Mouse (Mus musculus) lung, embryonic 16.5 days (tissue): ENCODE measurements around the gene Proser2. TPM values are rescaled to one million over a fixed set of nuclear protein-coding genes. Genes with fewer than 3 reads are reported as not detected.

Experiments
- ATAC-seq: fragments of 200-750 bp; cut with Nextera tagmentation; 2 replicates; pipeline ENCODE4 v1.8.0; 2017; ENCODE audit warnings: low read depth, mild to moderate bottlenecking, moderate library complexity
- H3K27ac ChIP-seq: fragments of 300-500 bp; sonication (generic); 2 replicates; pipeline ENCODE4 v1.5.1; 2014; ENCODE audit warnings: mild to moderate bottlenecking, control low read depth, low read length
- H3K27me3 ChIP-seq: fragments of 300-500 bp; sonication (generic); 2 replicates; pipeline ENCODE4 v1.6.1; 2014; ENCODE audit warnings: low read depth, low read length, mixed read lengths; ENCODE audit not compliant: control insufficient read depth, insufficient read depth
- H3K36me3 ChIP-seq: fragments of 300-500 bp; sonication (generic); 2 replicates; pipeline ENCODE4 v1.6.1; 2014; ENCODE audit warnings: low read length; ENCODE audit not compliant: control insufficient read depth, insufficient read depth
- H3K4me1 ChIP-seq: fragments of 300-500 bp; sonication (generic); replicated peaks from 2 replicates; pipeline ENCODE4 v1.6.1; 2014; ENCODE audit warnings: low read length, mixed read lengths; ENCODE audit not compliant: control insufficient read depth, insufficient read depth
- H3K4me2 ChIP-seq: fragments of 300-500 bp; sonication (generic); 2 replicates; pipeline ENCODE4 v1.6.1; 2014; ENCODE audit warnings: low read depth, low read length, control low read depth
- H3K4me3 ChIP-seq: fragments of 300-500 bp; sonication (generic); 2 replicates; pipeline ENCODE4 v1.5.1; 2014; ENCODE audit warnings: mild to moderate bottlenecking, low read length, control low read depth
- H3K9ac ChIP-seq: fragments of 300-500 bp; sonication (generic); 2 replicates; pipeline ENCODE4 v1.6.1; 2014; ENCODE audit warnings: low read length, control low read depth
- H3K9me3 ChIP-seq: fragments of 300-500 bp; sonication (generic); 2 replicates; pipeline ENCODE4 v1.6.1; 2016; ENCODE audit warnings: low read length; ENCODE audit not compliant: control insufficient read depth
- WGBS: fragments of 180-500 bp; shearing (Covaris S2); extraction: QIAGEN DNeasy Blood & Tissue Kit; methylation state at CpG from one replicate; pipeline ENCODE4 v1.1.7; 2014; 5-methylcytosine and 5-hydroxymethylcytosine counted together
- polyA plus RNA-seq: library from polyadenylated mRNA; unstranded; fragments of >200 nt; fragmentation: Nextera tagmentation; extraction: Ambion mirVana; gene quantifications from 2 replicates; pipeline ENCODE4 v1.2.1, GENCODE M21; 2015

The Proser2 gene
- polyA plus RNA-seq, 1 experiment from 2014 or later = 8.8 TPM

DNA sequence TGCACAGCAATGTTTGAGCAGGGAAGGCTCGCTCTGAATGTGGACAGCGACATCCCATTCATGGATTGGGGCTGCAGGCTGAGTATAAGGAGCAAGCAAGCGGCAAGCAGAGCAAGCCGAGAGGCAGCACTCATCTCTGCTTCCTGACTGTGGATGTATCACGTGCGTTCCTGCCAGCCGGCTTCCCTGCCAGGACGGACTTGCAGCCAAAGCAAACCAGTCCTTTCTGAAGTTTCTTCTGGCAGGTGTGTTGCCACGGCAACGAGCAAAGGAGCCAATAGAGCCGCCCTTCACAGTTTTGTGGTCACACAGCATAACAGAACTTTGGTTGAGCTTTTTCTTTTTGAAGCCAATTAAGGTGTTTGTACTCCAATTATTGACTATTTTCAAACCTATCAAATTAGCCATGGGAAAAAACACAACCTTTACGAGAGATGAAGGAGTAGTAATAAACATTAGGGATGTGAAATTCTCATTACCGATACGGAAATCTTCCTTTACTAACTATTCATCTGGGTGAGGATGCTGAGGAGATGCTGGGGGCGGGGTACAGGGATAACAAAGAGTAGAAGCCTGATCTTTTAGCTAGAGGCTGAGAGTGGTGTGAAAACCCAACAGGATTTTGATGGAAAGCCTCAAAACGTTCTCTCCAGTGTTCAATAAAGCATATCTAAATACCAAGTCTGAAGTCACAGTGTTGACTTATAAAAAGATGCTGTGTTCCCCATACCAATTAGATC, 13.1 kb upstream of the Proser2 start:
- H3K4me2 ChIP-seq = no peak overlapping the region
- no peaks in the 10 kb centered on the region for H3K9me3 ChIP-seq
- no peak overlapping the region for H3K4me3 ChIP-seq
- 60% methylated on average over 16 of the region's 16 CpGs for WGBS
- no peak overlapping the region for H3K27ac ChIP-seq
- no peak overlapping the region for H3K9ac ChIP-seq
- H3K4me1 ChIP-seq = no peaks in the 10 kb centered on the region
- no peaks in the 10 kb centered on the region for H3K36me3 ChIP-seq
- 0 out of 2 replicates have a peak, but pooled peaks have one; percentile 31 for ATAC-seq
- H3K27me3 ChIP-seq = no peaks in the 10 kb centered on the region

DNA sequence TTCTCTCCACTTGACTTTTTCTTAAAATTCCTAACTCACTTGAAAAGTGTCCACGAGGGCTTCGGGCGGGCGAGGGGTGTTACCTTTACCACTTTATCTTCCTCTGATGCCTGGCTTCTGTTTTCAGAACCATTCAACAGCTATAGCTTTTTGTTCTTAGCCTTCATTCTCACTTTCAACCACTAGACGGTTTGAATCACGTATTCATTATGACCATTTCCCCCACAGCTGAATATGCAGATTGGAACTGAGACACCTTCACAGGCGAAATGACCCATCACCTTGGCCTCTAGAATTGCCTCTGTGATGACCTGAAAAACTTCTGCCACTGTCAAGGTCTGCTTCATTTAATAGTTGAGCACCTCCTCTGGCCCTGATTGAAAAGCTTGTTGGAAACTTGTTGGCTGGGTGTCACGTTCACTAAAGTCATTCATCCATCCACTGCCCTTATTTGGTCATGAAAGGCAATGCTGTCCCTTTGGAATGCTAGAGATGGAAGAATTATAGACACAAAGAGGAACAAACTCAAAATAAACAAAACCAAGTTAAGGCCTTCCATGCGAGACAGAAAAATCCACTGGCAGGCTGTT, 10.7 kb upstream of the Proser2 start:
- Histone ChIP-seq H3K27ac (no peak overlapping the region), H3K36me3 (no peaks in the 10 kb centered on the region), H3K4me2 (no peak overlapping the region), H3K9ac (no peak overlapping the region), H3K4me3 (no peak overlapping the region), H3K9me3 (no peaks in the 10 kb centered on the region), H3K4me1 (no peaks in the 10 kb centered on the region), H3K27me3 (no peaks in the 10 kb centered on the region)
- ATAC-seq = no peak
- WGBS = 71% methylated on average over 9 of the region's 9 CpGs

DNA sequence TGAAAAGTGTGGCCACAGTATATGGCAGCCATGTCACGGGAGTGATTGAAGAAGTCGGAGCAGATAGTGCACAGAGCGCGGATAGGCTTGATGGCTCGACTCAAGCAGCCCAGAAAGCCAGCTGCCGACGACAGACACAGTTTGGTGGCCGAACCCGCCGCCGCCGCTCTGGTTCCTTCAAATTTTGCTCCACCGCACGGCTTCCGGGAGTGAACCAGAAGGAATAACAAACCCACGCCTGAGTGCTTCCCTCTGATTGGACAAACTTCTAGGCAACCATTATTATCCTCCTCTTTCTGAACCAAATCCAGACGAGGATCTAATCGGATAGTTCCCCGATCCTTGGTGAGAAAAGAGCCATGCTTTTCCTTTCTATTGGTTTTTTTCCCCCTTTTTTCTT, 3.9 kb upstream of the Proser2 start:
- H3K4me3 ChIP-seq = no peak overlapping the region
- H3K4me1 ChIP-seq = no peaks in the 10 kb centered on the region
- no peak for ATAC-seq
- H3K27me3 ChIP-seq = peaks cover 4% of the 10 kb centered on the region; the same call in 1 of the 2 replicates
- H3K27ac ChIP-seq = no peak overlapping the region
- no peaks in the 10 kb centered on the region for H3K36me3 ChIP-seq
- no peak overlapping the region for H3K9ac ChIP-seq
- H3K4me2 ChIP-seq = no peak overlapping the region
- H3K9me3 ChIP-seq = no peaks in the 10 kb centered on the region
- WGBS = 88% methylated on average over 19 of the region's 19 CpGs

DNA sequence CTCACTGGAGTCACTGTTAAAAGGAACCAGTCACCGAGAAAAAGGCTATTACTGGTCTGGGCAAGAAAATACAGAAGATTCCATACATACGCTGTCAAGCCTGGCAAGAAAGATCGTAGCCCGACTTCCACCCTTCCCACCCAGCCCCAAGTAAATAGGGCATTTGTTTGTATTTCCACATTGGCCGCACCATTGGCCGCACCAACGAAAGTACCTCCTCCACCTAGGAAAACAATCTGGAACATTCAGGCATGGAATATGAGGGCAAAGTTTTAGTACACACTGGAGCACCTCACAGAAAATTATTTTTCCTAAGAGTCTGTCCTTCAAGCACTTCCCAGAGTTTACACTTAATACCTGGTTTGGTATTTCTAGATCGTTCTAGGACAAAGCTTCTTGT, 1.1 kb downstream of the Proser2 start:
- 37% methylated on average over 8 of the region's 8 CpGs for WGBS
- no peaks in the 10 kb centered on the region for H3K9me3 ChIP-seq

DNA sequence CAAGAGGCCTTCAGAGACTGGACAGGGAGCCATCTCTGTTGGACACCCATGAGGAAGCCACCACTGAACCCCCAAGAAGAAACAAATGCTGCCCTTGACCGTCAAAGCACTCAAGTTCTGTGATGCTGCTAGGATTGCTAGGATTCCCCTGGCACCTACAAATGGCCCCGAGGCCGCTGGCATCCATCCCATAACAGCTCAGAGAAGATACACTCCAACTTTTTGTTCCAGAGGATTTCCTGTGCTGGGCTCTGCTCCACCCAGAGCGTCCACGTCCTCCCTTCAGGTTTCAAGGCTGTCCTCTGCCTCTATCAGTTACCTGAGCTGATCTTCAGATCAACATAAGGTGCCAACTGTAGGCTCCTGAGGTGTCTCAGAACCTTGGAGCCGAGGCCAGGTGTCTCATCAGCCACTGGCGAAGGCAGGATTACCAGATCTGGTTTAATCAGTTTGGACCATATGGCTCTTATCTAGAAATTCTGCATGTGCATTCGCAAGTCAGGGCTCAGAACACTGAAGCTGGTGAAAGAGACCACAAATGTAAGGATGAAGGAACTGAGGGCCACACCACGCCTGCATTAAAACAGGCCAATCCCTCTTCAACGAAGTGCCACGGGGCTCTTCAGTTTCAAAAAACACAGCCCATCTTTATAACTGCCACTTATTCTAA, 1.7 kb downstream of the Proser2 start:
- H3K27me3 ChIP-seq = peaks cover 4% of the 10 kb centered on the region; the same call in 1 of the 2 replicates
- H3K9ac ChIP-seq = no peak overlapping the region
- no peaks in the 10 kb centered on the region for H3K4me1 ChIP-seq
- H3K9me3 ChIP-seq = no peaks in the 10 kb centered on the region
- H3K36me3 ChIP-seq = no peaks in the 10 kb centered on the region
- no peak overlapping the region for H3K4me2 ChIP-seq
- no peak overlapping the region; the same call in 1 of the 2 replicates for H3K4me3 ChIP-seq
- ATAC-seq = no peak
- H3K27ac ChIP-seq = no peak overlapping the region
- 74% methylated on average over 11 of the region's 11 CpGs for WGBS

More for the DNA sequence above, 1.1 kb downstream of the Proser2 start:
- Histone ChIP-seq H3K36me3 (no peaks in the 10 kb centered on the region), H3K27me3 (peaks cover 4% of the 10 kb centered on the region; the same call in 1 of the 2 replicates), H3K27ac (no peak overlapping the region), H3K4me2 (peak overlapping the region; percentile 91), H3K4me3 (peak overlapping the region; percentile 76), H3K9ac (peak overlapping the region; percentile 78), H3K4me1 (no peaks in the 10 kb centered on the region)
- ATAC-seq = no peak

DNA sequence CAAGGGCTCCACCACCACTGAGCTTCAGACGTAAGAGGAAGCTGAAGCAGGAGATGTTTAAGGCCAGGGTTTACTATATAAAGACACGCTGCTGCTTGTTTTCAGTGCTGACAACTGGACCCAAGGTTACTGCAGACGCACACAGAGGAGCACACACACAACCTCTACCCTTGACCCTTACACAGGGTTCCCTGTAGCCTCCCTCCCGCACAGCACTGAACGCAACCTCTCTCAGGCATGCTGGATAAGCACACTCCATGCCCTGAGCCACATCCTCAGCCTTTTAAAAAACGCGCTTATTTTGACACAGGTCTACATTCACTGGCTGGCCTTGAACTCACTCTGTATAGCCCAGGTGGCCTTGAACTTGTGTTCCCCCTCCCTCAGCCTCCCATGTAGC, 7.0 kb downstream of the Proser2 start:
- H3K36me3 ChIP-seq = no peaks in the 10 kb centered on the region
- no peaks in the 10 kb centered on the region for H3K27me3 ChIP-seq
- ATAC-seq = no peak
- H3K4me2 ChIP-seq = no peak overlapping the region
- H3K27ac ChIP-seq = no peak overlapping the region
- no peaks in the 10 kb centered on the region for H3K4me1 ChIP-seq
- WGBS = 83% methylated on average over 7 of the region's 7 CpGs
- H3K9ac ChIP-seq = no peak overlapping the region
- H3K4me3 ChIP-seq = no peak overlapping the region
- no peaks in the 10 kb centered on the region for H3K9me3 ChIP-seq

DNA sequence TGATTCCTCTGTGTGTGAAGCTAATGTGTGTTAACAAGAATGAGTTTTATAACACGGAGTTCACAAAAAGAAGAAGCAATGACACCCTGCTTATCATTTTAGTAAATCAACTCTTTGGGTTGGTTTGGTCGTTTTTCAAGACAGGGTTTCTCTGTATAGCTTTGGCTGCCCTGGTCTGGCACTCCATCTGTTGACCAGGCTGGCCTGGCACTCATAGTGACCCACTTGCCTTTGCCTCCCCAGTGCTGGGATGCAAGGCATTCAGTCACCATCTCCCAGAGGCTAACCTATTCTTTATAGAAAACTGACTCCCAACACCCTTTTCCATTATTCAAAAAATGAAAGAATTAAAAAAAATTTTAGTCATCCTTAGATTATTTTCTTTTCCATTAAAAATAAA, 8.9 kb downstream of the Proser2 start:
- Histone ChIP-seq H3K27ac (no peak overlapping the region), H3K4me2 (no peak overlapping the region), H3K36me3 (no peaks in the 10 kb centered on the region), H3K9ac (no peak overlapping the region), H3K4me3 (no peak overlapping the region), H3K9me3 (no peaks in the 10 kb centered on the region), H3K4me1 (no peaks in the 10 kb centered on the region), H3K27me3 (no peaks in the 10 kb centered on the region)
- 62% methylated on average over 2 of the region's 2 CpGs for WGBS
- ATAC-seq = no peak

DNA sequence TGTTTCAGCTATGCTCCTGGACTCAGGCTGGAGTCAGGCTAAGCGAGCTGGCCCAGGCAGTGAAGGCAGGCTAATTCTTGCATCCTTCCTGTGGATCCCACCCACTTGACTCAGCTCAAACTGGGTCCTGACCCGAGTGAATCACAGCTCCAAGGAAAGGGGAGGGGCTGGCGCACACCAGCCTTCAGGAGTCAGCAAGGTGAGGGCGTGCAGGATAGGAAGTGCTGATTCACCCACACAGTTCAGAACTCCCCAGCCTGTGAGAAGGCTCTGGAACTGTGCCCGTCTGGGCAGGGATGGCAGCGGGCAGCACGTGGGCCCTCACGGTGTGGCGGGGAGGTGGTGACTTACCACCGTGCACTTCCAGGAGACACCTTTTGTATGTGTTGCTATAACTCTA, 11.8 kb downstream of the Proser2 start:
- WGBS = 61% methylated on average over 10 of the region's 10 CpGs
- Histone ChIP-seq H3K9me3 (no peaks in the 10 kb centered on the region), H3K27ac (no peak overlapping the region), H3K27me3 (no peaks in the 10 kb centered on the region), H3K4me3 (no peak overlapping the region), H3K9ac (no peak overlapping the region), H3K4me2 (no peak overlapping the region), H3K4me1 (no peaks in the 10 kb centered on the region), H3K36me3 (no peaks in the 10 kb centered on the region)
- no peak for ATAC-seq

DNA sequence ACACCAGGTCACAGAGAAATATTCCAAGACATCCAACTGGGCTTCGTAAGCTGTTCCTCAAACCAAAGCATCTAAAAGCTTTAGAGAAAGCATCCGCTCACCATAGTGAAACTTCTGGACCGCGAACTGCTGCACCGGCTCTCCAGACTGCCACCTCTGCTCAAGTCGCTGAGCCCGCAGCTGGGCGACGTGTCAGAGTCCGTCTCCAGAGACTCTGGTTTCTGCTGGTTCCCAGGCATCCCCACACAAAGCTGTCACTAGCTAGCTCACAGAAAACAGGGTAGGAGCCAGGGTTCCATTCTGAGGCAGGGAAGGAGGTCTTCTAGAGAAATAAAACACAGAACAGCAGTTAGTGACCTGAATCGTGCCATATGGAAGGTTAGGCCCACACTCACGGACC, 16.2 kb downstream of the Proser2 start:
- Histone ChIP-seq H3K4me2 (no peak overlapping the region), H3K27me3 (no peaks in the 10 kb centered on the region), H3K4me1 (no peaks in the 10 kb centered on the region), H3K9ac (no peak overlapping the region), H3K4me3 (no peak overlapping the region), H3K9me3 (no peaks in the 10 kb centered on the region), H3K36me3 (no peaks in the 10 kb centered on the region), H3K27ac (no peak overlapping the region)
- no peak for ATAC-seq
- 86% methylated on average over 12 of the region's 12 CpGs for WGBS
